In the genomic region with DNA sequence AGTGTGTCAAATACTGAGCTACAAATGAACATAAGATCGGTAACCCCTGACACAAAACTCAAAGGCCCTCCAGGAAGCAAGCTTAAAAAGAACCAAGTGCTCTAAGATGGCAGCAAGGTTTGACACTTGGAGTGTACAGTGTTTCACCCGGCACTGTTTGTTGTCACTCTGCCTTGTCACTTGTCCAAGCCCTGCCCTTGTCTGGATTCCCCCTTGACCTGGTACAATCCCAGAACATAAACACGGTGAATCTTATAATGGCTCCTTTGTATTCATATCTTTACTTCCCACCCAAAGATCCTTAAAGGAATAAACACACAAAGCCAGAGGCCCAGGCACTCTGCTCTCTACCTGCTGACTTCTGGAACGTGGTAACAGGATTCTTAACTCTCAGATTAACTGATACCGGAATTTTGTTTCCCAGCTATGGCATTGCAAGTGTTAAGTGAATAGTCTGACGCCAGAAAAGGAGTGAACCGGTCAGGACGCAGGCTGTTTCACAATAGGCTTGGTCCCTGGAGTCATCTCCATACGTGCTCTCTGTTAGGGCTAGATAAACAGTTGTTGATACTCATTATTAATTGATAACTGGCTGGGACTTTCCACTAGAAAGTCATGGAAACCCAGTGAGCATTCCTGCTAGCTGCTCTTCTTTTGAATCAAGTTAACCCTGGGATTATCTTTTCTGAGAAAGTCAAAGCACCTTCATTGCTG, we compare ENCODE assay signal across 22 mouse cellular contexts.
DNase-seq lines count a peak whose midpoint lies in the region; ATAC-seq and TF ChIP-seq lines count a peak whose summit lies in the region.
"Had no signal": no experiment of that assay in that cellular context is flagged by ENCODE, and none has a peak within 500 bp of the region (broad histone marks: within the 10 kb centered on the region; RNA-seq: fewer than 3 reads in every experiment).

No protein-coding gene starts in this region.

- no peak overlapping the region for H3K4me3 ChIP-seq in liver, adult 2 months (ENCODE audit: insufficient read depth, low read depth, low read length)
- no peak overlapping the region for H3K4me3 ChIP-seq in liver, embryonic 12.5 days
- H3K4me3 ChIP-seq in lung, postnatal 0 days (ENCODE audit: low read depth, low read length) = no peak overlapping the region
- H3K4me3 ChIP-seq in stomach, postnatal 0 days (ENCODE audit: low read depth, low read length) = no peak overlapping the region
- H3K4me3 ChIP-seq: gastrocnemius, adult 2 months; heart, embryonic 15.5 days; hindbrain, embryonic 15.5 days; limb, embryonic 12.5 days; liver, embryonic 15.5 days; megakaryocyte, embryonic 14.5 days had no signal

- no peaks in the 10 kb centered on the region for H3K36me3 ChIP-seq in liver, adult 2 months (ENCODE audit: control insufficient read depth, insufficient read depth, low read length)
- H3K36me3 ChIP-seq in liver, embryonic 12.5 days = no peaks in the 10 kb centered on the region
- no peaks in the 10 kb centered on the region for H3K36me3 ChIP-seq in lung, postnatal 0 days (ENCODE audit: insufficient read depth, low read length)
- H3K36me3 ChIP-seq in stomach, postnatal 0 days (ENCODE audit: control insufficient read depth, insufficient read depth, low read length) = no peaks in the 10 kb centered on the region
- H3K36me3 ChIP-seq: heart, embryonic 15.5 days; hindbrain, embryonic 15.5 days; limb, embryonic 12.5 days; liver, embryonic 15.5 days had no signal

- no peak for TF ChIP-seq POLR2A in liver, adult 2 months (IDR thresholded peaks at IDR 0.05; ENCODE audit: extremely low read depth, insufficient read depth, low read length)

- H3K9me3 ChIP-seq in liver, embryonic 12.5 days (replicated peaks) = no peaks in the 10 kb centered on the region
- H3K9me3 ChIP-seq in lung, postnatal 0 days (ENCODE audit: low read length) = no peaks in the 10 kb centered on the region
- H3K9me3 ChIP-seq in stomach, postnatal 0 days (ENCODE audit: control insufficient read depth, low read length) = no peaks in the 10 kb centered on the region
- H3K9me3 ChIP-seq: heart, embryonic 15.5 days; hindbrain, embryonic 15.5 days; limb, embryonic 12.5 days; liver, embryonic 15.5 days had no signal

- H3K4me2 ChIP-seq in liver, embryonic 12.5 days = no peak overlapping the region
- no peak overlapping the region for H3K4me2 ChIP-seq in lung, postnatal 0 days (replicated peaks; ENCODE audit: low read depth, low read length)
- no peak overlapping the region for H3K4me2 ChIP-seq in stomach, postnatal 0 days (replicated peaks; ENCODE audit: low read depth)
- H3K4me2 ChIP-seq: heart, embryonic 15.5 days; hindbrain, embryonic 15.5 days; limb, embryonic 12.5 days; liver, embryonic 15.5 days had no signal

- TF ChIP-seq EP300 in lung, postnatal 0 days (IDR thresholded peaks at IDR 0.05) = 0 out of 2 replicates have a peak, but pooled peaks have one; percentile 9
- no peak for TF ChIP-seq EP300 in stomach, postnatal 0 days (optimal IDR thresholded peaks at IDR 0.05)

- no peaks in the 10 kb centered on the region for H3K79me2 ChIP-seq in liver, adult 2 months (ENCODE audit: control insufficient read depth, insufficient read depth, low read length)

- DNase-seq in adrenal gland, adult (ENCODE audit: inconsistent age in 2 of 2, low spot score in 1 of 2) = peak; percentile 33 to 75
- no peak for DNase-seq in adrenal gland, adult 18-20 months (ENCODE audit: low spot score in 2 of 2)
- DNase-seq in liver, adult 2 months (ENCODE audit: extremely low read depth, low read depth, low spot score) = peak; percentile 73
- DNase-seq in lung, postnatal 0 days (ENCODE audit: low spot score) = peak; percentile 42
- no peak for DNase-seq in lung, postnatal 25 days (ENCODE audit: low spot score)
- DNase-seq in stomach, postnatal 0 days (ENCODE audit: low spot score) = peak; percentile 58
- DNase-seq: cerebellum, adult 9-10 months; gastrocnemius, adult 2 months; heart, postnatal 4 days; kidney, postnatal 36 days; layer of hippocampus, postnatal 36 days; thymus, adult 18-20 months; thymus, postnatal 4 days had no signal

- no peaks in the 10 kb centered on the region for H3K27me3 ChIP-seq in liver, adult 2 months (ENCODE audit: control insufficient read depth, insufficient read depth, low read length)
- no peaks in the 10 kb centered on the region; the same call in 1 of the 2 replicates for H3K27me3 ChIP-seq in liver, embryonic 12.5 days (replicated peaks)
- H3K27me3 ChIP-seq in lung, postnatal 0 days (replicated peaks; ENCODE audit: insufficient read depth, low read length) = no peaks in the 10 kb centered on the region
- no peaks in the 10 kb centered on the region for H3K27me3 ChIP-seq in stomach, postnatal 0 days (ENCODE audit: control insufficient read depth, insufficient read depth, low read length)
- H3K27me3 ChIP-seq: heart, embryonic 15.5 days; hindbrain, embryonic 15.5 days; limb, embryonic 12.5 days had no signal

- WGBS in liver, adult 2 months = 26% methylated on average over 9 of the region's 9 CpGs
- 48% methylated on average over 9 of the region's 9 CpGs for WGBS in liver, embryonic 12.5 days (ENCODE audit: insufficient replicate concordance)
- 15% methylated on average over 9 of the region's 9 CpGs for WGBS in lung, postnatal 0 days
- 30% methylated on average over 9 of the region's 9 CpGs for whole genome bisulfite sequencing in stomach, postnatal 0 days

- no peak overlapping the region for H3K9ac ChIP-seq in liver, adult 2 months (ENCODE audit: low read depth, low read length)
- no peak overlapping the region for H3K9ac ChIP-seq in liver, embryonic 12.5 days
- no peak overlapping the region for H3K9ac ChIP-seq in lung, postnatal 0 days (replicated peaks; ENCODE audit: low read depth)
- no peak overlapping the region for H3K9ac ChIP-seq in stomach, postnatal 0 days (ENCODE audit: low read length)
- H3K9ac ChIP-seq: heart, embryonic 15.5 days; hindbrain, embryonic 15.5 days; limb, embryonic 12.5 days; liver, embryonic 15.5 days had no signal

- no peak overlapping the region for H3K27ac ChIP-seq in liver, adult 2 months (replicated peaks; ENCODE audit: insufficient read depth, low read depth, low read length)
- no peak overlapping the region for H3K27ac ChIP-seq in liver, embryonic 12.5 days
- no peak overlapping the region for H3K27ac ChIP-seq in lung, postnatal 0 days (ENCODE audit: low read length)
- H3K27ac ChIP-seq in stomach, postnatal 0 days (replicated peaks) = no peak overlapping the region
- H3K27ac ChIP-seq: gastrocnemius, adult 2 months; heart, embryonic 15.5 days; hindbrain, embryonic 15.5 days; limb, embryonic 12.5 days; liver, embryonic 15.5 days had no signal

- no peak for ATAC-seq in liver, embryonic 12.5 days
- peak; percentile 29; the same call in 1 of the 2 replicates for ATAC-seq in lung, postnatal 0 days
- peak; percentile 89 for ATAC-seq in stomach, postnatal 0 days (ENCODE audit: low FRiP score, low TSS enrichment)
- no peak for ATAC-seq in erythroid progenitor cell, adult 5-6 weeks (replicated peaks; ENCODE audit: low FRiP score, poor library complexity, severe bottlenecking)
- ATAC-seq: forebrain, embryonic 14.5 days; midbrain, embryonic 16.5 days had no signal

- H3K4me1 ChIP-seq in liver, adult 2 months (ENCODE audit: control insufficient read depth, insufficient read depth, low read length) = peaks cover 11% of the 10 kb centered on the region
- H3K4me1 ChIP-seq in liver, embryonic 12.5 days = no peaks in the 10 kb centered on the region; the same call in 1 of the 2 replicates
- H3K4me1 ChIP-seq in lung, postnatal 0 days (ENCODE audit: insufficient read depth, low read depth, low read length) = peaks cover 7% of the 10 kb centered on the region; the same call in 1 of the 2 replicates
- H3K4me1 ChIP-seq in stomach, postnatal 0 days (replicated peaks; ENCODE audit: control insufficient read depth, insufficient read depth) = peaks cover 3% of the 10 kb centered on the region; the same call in 1 of the 2 replicates
- H3K4me1 ChIP-seq: liver, embryonic 15.5 days; megakaryocyte, embryonic 14.5 days had no signal

- no peak for TF ChIP-seq CTCF in liver, adult 2 months (IDR thresholded peaks at IDR 0.05; ENCODE audit: low read depth, low read length)
- TF ChIP-seq CTCF in lung, postnatal 0 days (IDR thresholded peaks at IDR 0.05) = no peak
- no peak for TF ChIP-seq CTCF in stomach, postnatal 0 days (IDR thresholded peaks at IDR 0.05; ENCODE audit: low read depth)

Comparison
In these comparisons a context has a peak if more than half of its experiments do, and no peak if none do; other contexts are left out.
1. DNase-seq: peak in adrenal gland, adult (2 of 2), liver, adult 2 months (single experiment), lung, postnatal 0 days (single experiment) and stomach, postnatal 0 days (single experiment); none in adrenal gland, adult 18-20 months (0 of 2) and lung, postnatal 25 days (single experiment).
2. ATAC-seq: peak in lung, postnatal 0 days (single experiment) and stomach, postnatal 0 days (single experiment); none in liver, embryonic 12.5 days (single experiment) and erythroid progenitor cell, adult 5-6 weeks (single experiment).